Mouse (Mus musculus) adrenal gland, adult 18-20 months (tissue): ENCODE measurements around the gene Ppp1r27. TPM values are rescaled to one million over a fixed set of nuclear protein-coding genes. Genes with fewer than 3 reads are reported as not detected.
"Not testable (repeated sequence)": the region's sequence is repeated elsewhere in the genome, so short reads cannot be mapped to it uniquely, and the experiment has no call there.

ENCODE experiments used
- DNase-seq, 2 experiments: peaks; one replicate each; pipeline ENCODE4 v3.0.0; 2021 to 2022; ENCODE audit warnings: low spot score in 2 of 2
- total RNA-seq, 2 experiments: library from RNA; stranded (reverse); gene quantifications; 1 replicate in 1 of 2; 2 replicates in 1 of 2; pipeline ENCODE4 v1.2.3; 2021

Gene Ppp1r27
- total RNA-seq, 2 experiments from 2014 or later, result 0.42 to 1.1 TPM

DNA sequence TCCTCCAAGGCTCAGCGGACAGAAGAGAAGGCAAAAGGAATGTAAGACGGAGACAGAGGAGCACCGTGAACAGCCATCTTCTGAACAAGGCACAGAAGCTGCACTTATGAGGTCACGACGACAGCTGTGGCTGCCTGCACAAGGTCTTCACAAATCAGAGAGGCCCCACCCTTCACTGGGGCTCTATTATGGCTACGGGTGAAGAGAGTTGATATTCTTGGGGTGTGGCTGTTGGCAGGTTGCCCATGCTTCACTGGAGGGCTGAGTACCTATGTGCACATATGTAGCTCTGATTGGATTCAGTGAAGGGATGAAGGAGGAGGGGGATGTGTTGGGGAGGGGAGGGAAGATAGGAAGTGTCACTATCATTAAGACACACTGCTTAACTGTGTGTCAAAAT, 32.4 kb downstream of the Ppp1r27 start:
- no peak for DNase-seq

- no peak for DNase-seq
These were observed 32.9 kb downstream of the Ppp1r27 start for GRCm38 (mm10) chr11:120518027-120518426.

GRCm38 (mm10) chr11:120517147-120517546, 33.8 kb downstream of the Ppp1r27 start:
- DNase-seq, result no peak

DNA sequence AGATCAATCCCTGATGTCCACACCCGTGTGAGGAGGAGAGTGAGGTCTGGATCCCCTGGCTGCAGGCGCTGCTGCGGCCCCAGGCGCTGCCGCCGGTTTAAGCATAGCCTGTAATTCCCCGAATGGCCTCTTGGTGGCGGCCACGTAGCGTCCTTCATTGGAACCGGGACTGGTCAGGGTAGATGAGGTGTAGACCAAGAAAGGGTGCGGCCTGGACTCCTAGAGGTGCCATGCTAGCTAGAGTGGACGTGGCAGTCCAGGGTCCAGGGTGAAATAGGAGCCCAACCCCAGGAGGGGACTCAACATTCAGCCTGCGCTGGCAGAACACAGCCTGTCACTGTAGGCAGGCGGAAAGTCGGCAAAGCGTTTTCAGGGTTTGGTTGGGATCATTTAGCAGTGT, 35.3 kb downstream of the Ppp1r27 start:
- DNase-seq, result peak; percentile 92 to 93

DNA sequence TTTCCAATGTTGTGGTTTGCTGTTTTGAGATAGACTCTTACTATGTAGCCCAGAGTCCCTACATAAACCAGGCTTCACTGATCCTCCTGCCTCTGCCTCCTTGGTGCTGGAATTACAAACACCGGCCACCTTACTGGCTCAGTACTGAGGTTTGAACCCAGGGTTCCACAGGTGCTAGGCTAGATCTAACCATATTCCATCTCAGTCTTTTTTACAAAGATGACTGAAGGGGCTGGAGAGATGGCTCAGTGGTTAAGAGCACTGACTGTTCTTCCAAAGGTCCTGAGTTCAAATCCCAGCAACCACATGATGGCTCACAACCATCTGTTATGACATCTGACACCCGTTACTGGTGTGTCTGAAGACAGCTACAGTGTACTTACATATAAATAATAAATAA, 36.7 kb downstream of the Ppp1r27 start:
- not testable (repeated sequence) for DNase-seq

DNA sequence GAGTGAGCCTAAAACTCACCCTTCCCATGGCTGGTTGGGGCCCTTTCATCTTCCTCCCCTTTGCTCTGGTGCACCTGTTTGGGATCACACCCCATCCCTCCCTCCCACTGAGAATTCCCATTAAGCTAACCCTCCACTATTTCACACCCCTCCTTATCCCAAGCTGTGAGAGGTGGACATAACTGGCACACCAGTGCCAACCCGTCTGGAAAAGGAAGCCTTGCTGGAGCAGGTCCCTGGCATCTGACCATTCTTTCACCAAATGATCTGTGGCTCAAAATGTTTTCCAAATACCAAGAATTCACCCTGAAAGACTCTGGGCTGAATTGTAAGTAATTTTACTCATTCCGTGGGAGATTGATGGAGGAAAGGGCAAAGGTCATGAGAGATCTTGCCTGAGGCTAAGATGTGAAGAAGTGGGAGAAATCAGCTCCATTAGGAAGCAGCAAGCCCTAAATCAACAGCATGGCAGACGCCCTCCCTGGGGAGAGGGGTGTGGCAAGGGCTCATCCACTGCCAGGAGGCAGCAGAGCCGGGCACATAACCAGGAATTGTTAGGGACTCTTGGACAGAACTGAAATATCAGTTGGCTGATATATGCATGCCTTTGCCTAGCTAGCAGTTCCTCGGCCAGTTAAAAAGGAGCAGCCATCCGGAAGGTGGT, 38.0 kb downstream of the Ppp1r27 start:
- DNase-seq, result no peak

DNA sequence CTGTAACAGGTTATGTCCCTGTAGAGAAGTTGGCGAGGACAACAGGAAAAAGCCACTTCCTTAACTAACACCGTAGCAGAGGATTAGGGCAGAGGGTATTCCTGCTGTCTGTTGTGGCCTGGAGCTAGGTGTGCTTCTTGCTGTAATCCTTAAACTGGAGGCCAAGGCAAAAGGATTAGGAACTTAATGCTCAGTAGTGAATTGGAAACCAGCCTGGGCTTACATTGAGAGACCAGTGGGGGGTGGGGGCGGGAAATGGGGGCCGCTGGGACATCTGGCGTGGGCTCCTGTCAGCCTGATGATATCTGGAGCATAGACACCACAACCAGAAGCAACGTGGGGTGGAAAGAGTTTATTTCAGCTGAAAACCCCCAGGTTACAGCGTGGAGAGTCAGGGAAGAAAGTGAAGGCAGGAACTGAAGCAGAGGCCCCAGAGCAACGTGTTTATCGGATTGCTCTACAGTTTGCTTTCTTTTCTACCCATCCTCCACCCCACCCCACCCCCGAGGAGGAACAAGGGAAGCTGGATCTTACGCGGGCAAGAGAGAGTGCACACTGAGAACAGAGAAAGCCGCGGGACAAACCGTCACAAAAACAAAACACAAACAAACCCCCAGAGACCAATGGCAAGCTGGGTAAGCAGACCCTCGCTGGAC, 40.4 kb downstream of the Ppp1r27 start:
- no peak for DNase-seq

- no peak for DNase-seq
These were observed 41.0 kb downstream of the Ppp1r27 start for GRCm38 (mm10) chr11:120509940-120510339.

DNA sequence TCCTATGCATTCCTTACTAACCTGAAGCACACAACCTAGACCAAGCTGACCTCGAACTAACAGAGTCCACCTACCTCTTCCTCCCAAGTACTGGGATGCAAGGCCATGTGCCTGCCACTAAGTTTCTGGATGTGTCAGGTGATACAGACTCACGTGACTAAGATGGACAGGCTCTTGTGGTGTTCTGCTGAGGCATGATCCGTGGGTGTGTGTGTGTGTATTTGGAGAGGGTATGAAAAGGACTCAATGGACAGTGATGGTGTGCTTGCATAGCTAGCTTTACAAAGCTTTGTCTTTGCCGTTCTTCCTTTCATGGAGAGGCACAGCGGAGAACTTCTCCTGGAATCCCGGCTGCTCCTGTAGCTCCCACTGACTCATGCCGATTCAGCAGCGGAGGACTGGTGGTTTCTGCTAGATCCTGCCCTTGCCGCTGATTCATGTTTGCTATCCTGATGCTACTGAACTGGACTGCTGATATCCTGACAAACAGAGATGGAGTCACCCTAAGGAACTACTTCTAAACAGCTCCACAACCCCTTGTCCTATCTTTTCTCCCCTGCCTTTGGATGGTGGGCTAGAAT, 42.6 kb downstream of the Ppp1r27 start:
- DNase-seq, result no peak

GRCm38 (mm10) chr11:120507611-120508289, 43.2 kb downstream of the Ppp1r27 start:
- DNase-seq, result no peak

DNA sequence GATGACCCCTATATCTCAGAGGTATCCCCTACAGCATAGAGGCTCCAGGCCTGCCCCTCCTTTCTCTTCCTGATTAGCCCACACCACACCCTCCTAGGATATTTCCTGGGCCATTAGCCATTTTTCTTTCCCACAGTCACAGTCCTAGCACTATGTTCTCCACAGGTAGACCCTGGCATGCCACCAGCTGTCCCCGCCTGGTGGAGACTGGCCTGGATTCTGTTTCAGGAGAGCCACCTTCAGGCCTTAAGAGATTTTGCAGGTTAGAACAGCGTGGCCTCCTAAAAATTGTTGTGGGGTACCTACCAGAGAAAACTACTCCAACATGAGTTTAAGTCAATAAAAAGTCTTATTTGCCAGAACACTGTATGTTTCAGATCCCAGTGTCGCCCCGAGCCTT, 44.0 kb downstream of the Ppp1r27 start:
- DNase-seq, result no peak

DNA sequence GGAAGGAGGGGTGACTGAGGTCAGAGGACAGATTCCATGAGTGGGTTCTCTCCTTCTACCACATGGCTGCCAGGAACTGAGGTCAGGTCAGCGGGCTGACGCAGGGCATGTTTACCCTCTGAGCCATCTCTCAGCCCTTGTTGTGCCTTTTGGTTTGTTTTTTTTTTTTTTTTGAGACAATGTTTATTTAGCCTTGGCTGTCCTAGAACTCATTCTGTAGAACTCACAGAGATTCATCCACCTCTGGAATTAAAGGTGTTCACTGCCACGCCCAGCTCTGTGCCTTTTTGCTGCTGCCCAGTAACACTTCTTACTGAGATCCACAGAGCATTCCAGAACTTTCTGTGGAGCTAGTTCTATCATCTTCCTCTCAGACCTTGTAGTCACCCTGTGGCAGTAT, 45.3 kb downstream of the Ppp1r27 start:
- DNase-seq, result no peak

- no peak for DNase-seq
These were observed 49.2 kb downstream of the Ppp1r27 start for GRCm38 (mm10) chr11:120501701-120502100.

DNA sequence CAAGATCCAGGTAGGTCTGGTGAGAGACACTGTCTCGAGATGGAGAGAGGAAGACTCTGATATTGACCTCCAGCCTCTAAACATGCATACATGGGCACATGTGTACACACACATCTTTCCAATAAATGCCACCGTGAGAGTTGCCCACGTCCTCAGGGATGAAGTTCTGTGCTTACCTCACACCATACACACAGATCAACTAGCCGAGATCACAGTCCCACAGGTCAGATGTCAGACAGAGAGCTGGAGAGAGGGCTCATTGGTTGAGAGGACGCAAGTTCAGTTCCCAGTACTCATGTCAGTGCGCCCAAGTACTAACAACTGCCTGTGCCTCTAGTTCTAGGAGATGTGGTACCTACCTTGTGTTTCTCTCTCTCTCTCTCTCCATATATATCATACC, 49.9 kb downstream of the Ppp1r27 start:
- no peak for DNase-seq

DNA sequence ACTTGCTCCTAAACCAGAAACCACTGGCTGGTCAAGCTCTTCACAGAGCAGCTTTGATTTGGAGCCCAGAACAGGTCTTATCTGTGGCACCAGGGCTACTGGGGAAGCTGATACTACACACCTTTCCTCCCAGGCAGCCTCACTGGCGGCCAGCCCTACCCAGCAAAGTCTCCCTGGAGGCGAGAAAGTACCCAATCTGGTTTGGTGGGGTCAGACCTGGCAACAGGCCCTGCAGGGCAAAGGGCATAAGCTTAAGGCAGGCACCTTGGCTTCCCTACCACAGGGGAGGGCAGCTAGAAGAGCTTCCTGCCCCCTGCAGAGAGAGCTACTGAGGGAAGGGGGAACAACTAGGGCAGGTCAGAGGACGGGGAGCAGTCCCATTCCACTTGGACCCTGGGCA, 50.6 kb downstream of the Ppp1r27 start:
- DNase-seq, result no peak

Other genes with a start within 250 kb of the Ppp1r27 start
- gene Actg1, start 202.6 kb downstream of the Ppp1r27 start, total RNA-seq, result 1,000 to 10,000 TPM in 1 of 2 experiments, 100 to 1,000 TPM in 1; 972 to 2,157 TPM
- gene Fscn2, start 189.6 kb downstream of the Ppp1r27 start, total RNA-seq, result under 1 TPM in 1 of 2 experiments, not detected in 1; 0.33 TPM
- gene Faap100, start 172.4 kb downstream of the Ppp1r27 start, total RNA-seq, result 10 to 100 TPM; 15.1 to 19.7 TPM
- gene Nploc4, start 113.4 kb downstream of the Ppp1r27 start, total RNA-seq, result 10 to 100 TPM; 85.2 to 95.8 TPM
- 1 to 10 TPM in 1 of 2 experiments, not detected in 1; 4.5 TPM for gene Tspan10, start 108.5 kb downstream of the Ppp1r27 start, total RNA-seq
- gene Pde6g, start 97.6 kb downstream of the Ppp1r27 start, total RNA-seq, result under 1 TPM in 1 of 2 experiments, not detected in 1; 0.27 TPM
- 10 to 100 TPM; 19.8 to 30.4 TPM for gene Oxld1, start 93.1 kb downstream of the Ppp1r27 start, total RNA-seq
- 10 to 100 TPM; 36.0 to 37.3 TPM for gene Ccdc137, start 93.0 kb downstream of the Ppp1r27 start, total RNA-seq
- gene Arl16, start 83.5 kb downstream of the Ppp1r27 start, total RNA-seq, result 10 to 100 TPM; 21.5 to 22.3 TPM
- 100 to 1,000 TPM; 104 to 140 TPM for gene Mrpl12, start 66.5 kb downstream of the Ppp1r27 start, total RNA-seq
- gene Slc25a10, start 59.3 kb downstream of the Ppp1r27 start, total RNA-seq, result 100 to 1,000 TPM in 1 of 2 experiments, 10 to 100 TPM in 1; 97.2 to 106 TPM
- gene Gcgr, start 20.4 kb downstream of the Ppp1r27 start, total RNA-seq, result 1 to 10 TPM in 1 of 2 experiments, under 1 TPM in 1; 0.96 to 3.0 TPM
- gene Mcrip1, start 1.4 kb downstream of the Ppp1r27 start, total RNA-seq, result 10 to 100 TPM; 46.6 to 57.8 TPM
- gene P4hb, start 22.1 kb upstream of the Ppp1r27 start, total RNA-seq, result 100 to 1,000 TPM; 440 to 468 TPM
- 100 to 1,000 TPM; 326 to 340 TPM for gene Arhgdia, start 30.5 kb upstream of the Ppp1r27 start, total RNA-seq
- 10 to 100 TPM; 80.7 to 92.4 TPM for gene Alyref, start 47.2 kb upstream of the Ppp1r27 start, total RNA-seq
- 10 to 100 TPM; 75.5 to 95.4 TPM for gene Anapc11, start 47.3 kb upstream of the Ppp1r27 start, total RNA-seq
- 1 to 10 TPM in 1 of 2 experiments, not detected in 1; 1.2 TPM for gene Npb, start 57.3 kb upstream of the Ppp1r27 start, total RNA-seq
- gene Pcyt2, start 66.8 kb upstream of the Ppp1r27 start, total RNA-seq, result 100 to 1,000 TPM; 300 to 301 TPM
- gene Sirt7, start 74.1 kb upstream of the Ppp1r27 start, total RNA-seq, result 10 to 100 TPM; 34.3 to 70.6 TPM
- gene Mafg, start 82.5 kb upstream of the Ppp1r27 start, total RNA-seq, result 10 to 100 TPM; 56.3 to 69.3 TPM
- 1 to 10 TPM; 1.4 to 2.1 TPM for gene Pycr1, start 92.6 kb upstream of the Ppp1r27 start, total RNA-seq
- under 1 TPM in 1 of 2 experiments, not detected in 1; 0.99 TPM for gene Myadml2, start 97.0 kb upstream of the Ppp1r27 start, total RNA-seq
- 1 to 10 TPM; 2.8 to 6.6 TPM for gene Notum, start 110.0 kb upstream of the Ppp1r27 start, total RNA-seq
- 10 to 100 TPM; 62.6 to 77.7 TPM for gene Aspscr1, start 121.8 kb upstream of the Ppp1r27 start, total RNA-seq
- gene Cenpx, start 162.6 kb upstream of the Ppp1r27 start, total RNA-seq, result 10 to 100 TPM; 46.3 to 52.8 TPM
- 10 to 100 TPM; 24.6 to 30.3 TPM for gene Lrrc45, start 162.8 kb upstream of the Ppp1r27 start, total RNA-seq
- 10 to 100 TPM in 1 of 2 experiments, 1 to 10 TPM in 1; 6.6 to 15.5 TPM for gene Rac3, start 170.3 kb upstream of the Ppp1r27 start, total RNA-seq
- 100 to 1,000 TPM in 1 of 2 experiments, 10 to 100 TPM in 1; 27.6 to 104 TPM for gene Dcxr, start 176.1 kb upstream of the Ppp1r27 start, total RNA-seq
- 10 to 100 TPM in 1 of 2 experiments, 1 to 10 TPM in 1; 6.4 to 14.9 TPM for gene Cbr2, start 181.0 kb upstream of the Ppp1r27 start, total RNA-seq
- gene Hmga1b, start 211.7 kb upstream of the Ppp1r27 start, total RNA-seq, result 10 to 100 TPM; 10.1 to 14.6 TPM
- gene Rfng, start 233.1 kb upstream of the Ppp1r27 start, total RNA-seq, result 10 to 100 TPM; 18.5 to 19.4 TPM
- gene Gps1, start 233.1 kb upstream of the Ppp1r27 start, total RNA-seq, result 100 to 1,000 TPM; 118 to 138 TPM
- 10 to 100 TPM; 47.8 to 57.2 TPM for gene Dus1l, start 245.3 kb upstream of the Ppp1r27 start, total RNA-seq